Mouse (Mus musculus) intestine, postnatal 0 days (tissue): ENCODE measurements around the gene Sdhc. TPM values are rescaled to one million over a fixed set of nuclear protein-coding genes. Genes with fewer than 3 reads are reported as not detected.
A peak's percentile ranks its signal among the peaks of the same experiment; 100 is the strongest.

ENCODE experiments used
- ATAC-seq: fragments of 200-750 bp; cut with Nextera tagmentation; 2 replicates; pipeline ENCODE4 v1.8.0; 2017; ENCODE audit warnings: mild to moderate bottlenecking, moderate TSS enrichment, moderate library complexity
- H3K27ac ChIP-seq: fragments of 300-500 bp; sonication (generic); 2 replicates; pipeline ENCODE4 v1.5.1; 2014; ENCODE audit warnings: mild to moderate bottlenecking, low read depth, low read length, moderate library complexity
- H3K27me3 ChIP-seq: fragments of 300-500 bp; sonication (generic); replicated peaks from 2 replicates; pipeline ENCODE4 v1.6.1; 2014; ENCODE audit warnings: low read length, mixed read lengths; ENCODE audit not compliant: control insufficient read depth, insufficient read depth
- H3K36me3 ChIP-seq: fragments of 300-500 bp; sonication (generic); 2 replicates; pipeline ENCODE4 v1.6.1; 2014; ENCODE audit warnings: mild to moderate bottlenecking, moderate library complexity; ENCODE audit not compliant: control insufficient read depth, insufficient read depth
- H3K4me1 ChIP-seq: fragments of 300-500 bp; sonication (generic); replicated peaks from 2 replicates; pipeline ENCODE4 v1.6.1; 2014; ENCODE audit warnings: antibody characterized with exemption, low read length, mixed read lengths; ENCODE audit not compliant: control insufficient read depth, insufficient read depth
- H3K4me2 ChIP-seq: fragments of 300-500 bp; sonication (generic); replicated peaks from 2 replicates; pipeline ENCODE4 v1.6.1; 2014; ENCODE audit warnings: low read depth, mild to moderate bottlenecking, moderate library complexity
- H3K4me3 ChIP-seq: fragments of 300-500 bp; sonication (generic); 2 replicates; pipeline ENCODE4 v1.5.1; 2014; ENCODE audit warnings: low read depth, low read length
- H3K9ac ChIP-seq: fragments of 300-500 bp; sonication (generic); 2 replicates; pipeline ENCODE4 v1.6.1; 2014; ENCODE audit warnings: mild to moderate bottlenecking, low read depth, low read length
- H3K9me3 ChIP-seq: fragments of 300-500 bp; sonication (generic); 2 replicates; pipeline ENCODE4 v1.6.1; 2016; ENCODE audit warnings: mixed run types; ENCODE audit not compliant: control insufficient read depth
- CTCF ChIP-seq: sonication (generic); IDR thresholded peaks from 2 replicates; pipeline ENCODE4 v1.5.1; 2016; ENCODE audit warnings: low read depth, mild to moderate bottlenecking, control low read depth, antibody characterized with exemption, moderate library complexity
- WGBS: fragments of 180-500 bp; shearing (Covaris S2); extraction: QIAGEN DNeasy Blood & Tissue Kit; methylation state at CpG from one replicate; pipeline ENCODE4 v1.1.7; 2014; 5-methylcytosine and 5-hydroxymethylcytosine counted together
- polyA plus RNA-seq: library from polyadenylated mRNA; unstranded; fragments of >200 nt; fragmentation: Nextera tagmentation; extraction: Ambion mirVana; gene quantifications from 2 replicates; pipeline ENCODE4 v1.2.1, GENCODE M21; 2015

Sdhc gene
- polyA plus RNA-seq, 1 experiment from 2014 or later, result 453 TPM

- peaks cover 77% of the 10 kb centered on the region for H3K36me3 ChIP-seq
- 100% methylated on average over 2 of the region's 2 CpGs for WGBS
- H3K9me3 ChIP-seq, result no peaks in the 10 kb centered on the region
- no peak overlapping the region for H3K4me2 ChIP-seq
- H3K4me1 ChIP-seq, result no peaks in the 10 kb centered on the region
- ATAC-seq, result no peak
- H3K4me3 ChIP-seq, result no peak overlapping the region
- TF ChIP-seq CTCF, result no peak
- H3K27ac ChIP-seq, result no peak overlapping the region
- H3K9ac ChIP-seq, result no peak overlapping the region
- no peaks in the 10 kb centered on the region for H3K27me3 ChIP-seq
Observed at GRCm38 (mm10) chr1:171135600-171135999, 14.8 kb downstream of the Sdhc start.

DNA sequence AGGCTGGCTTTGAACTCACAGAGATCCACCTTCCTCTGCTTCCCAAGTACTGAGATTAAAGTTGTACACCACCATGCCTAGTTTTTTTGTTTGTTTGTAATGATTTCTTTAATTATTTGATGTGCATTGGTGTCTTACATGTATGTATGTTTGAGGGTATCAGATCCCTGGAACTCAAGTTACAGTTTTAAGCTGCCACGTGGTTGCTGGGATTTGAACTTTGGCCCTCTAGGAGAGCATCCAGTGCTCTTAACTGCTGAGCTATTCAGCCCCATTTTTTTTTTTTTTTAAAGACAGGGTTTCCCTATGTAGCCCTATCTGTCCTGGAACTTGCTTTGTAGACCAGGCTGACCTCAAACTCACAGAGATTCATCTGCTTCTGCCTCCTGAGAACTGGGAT lies 19.4 kb downstream of the Sdhc start:
- Histone ChIP-seq H3K36me3 (peaks cover 73% of the 10 kb centered on the region), H3K4me3 (no peak overlapping the region), H3K27me3 (no peaks in the 10 kb centered on the region), H3K9ac (no peak overlapping the region), H3K4me1 (no peaks in the 10 kb centered on the region), H3K9me3 (no peaks in the 10 kb centered on the region), H3K27ac (no peak overlapping the region), H3K4me2 (no peak overlapping the region)
- no peak for ATAC-seq
- WGBS, result 37% methylated on average over 1 of the region's 1 CpGs
- TF ChIP-seq CTCF, result no peak

- no peaks in the 10 kb centered on the region for H3K4me1 ChIP-seq
- peak; percentile 39 for TF ChIP-seq CTCF
- no peaks in the 10 kb centered on the region for H3K27me3 ChIP-seq
- no peaks in the 10 kb centered on the region for H3K9me3 ChIP-seq
- H3K4me3 ChIP-seq, result no peak overlapping the region
- H3K4me2 ChIP-seq, result no peak overlapping the region
- WGBS, result 63% methylated on average over 7 of the region's 7 CpGs
- H3K9ac ChIP-seq, result no peak overlapping the region
- H3K36me3 ChIP-seq, result peaks cover 56% of the 10 kb centered on the region
- no peak overlapping the region for H3K27ac ChIP-seq
- no peak for ATAC-seq
Observed at GRCm38 (mm10) chr1:171129251-171129650, 21.2 kb downstream of the Sdhc start.

DNA sequence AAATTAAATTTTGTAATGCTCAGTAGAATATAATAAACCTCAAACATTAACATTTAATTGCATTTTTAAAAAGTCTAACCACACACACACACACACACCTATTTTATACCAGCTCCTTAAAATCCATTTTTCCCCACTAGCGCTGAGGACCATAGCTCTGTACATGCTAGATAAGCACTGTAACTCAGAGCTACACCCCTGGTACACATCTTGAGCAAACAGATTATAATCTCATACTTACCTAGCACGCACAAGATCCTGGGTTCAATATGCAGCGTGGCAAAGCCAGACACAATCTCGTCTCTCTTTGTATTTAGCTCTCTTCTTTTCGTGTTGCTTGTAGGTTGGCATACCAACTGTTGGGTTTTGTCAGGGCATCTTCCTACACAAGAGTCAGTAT lies 26.0 kb downstream of the Sdhc start:
- Histone ChIP-seq H3K4me3 (no peak overlapping the region), H3K27me3 (no peaks in the 10 kb centered on the region), H3K27ac (no peak overlapping the region), H3K4me1 (no peaks in the 10 kb centered on the region), H3K9me3 (no peaks in the 10 kb centered on the region), H3K36me3 (peaks cover 20% of the 10 kb centered on the region), H3K9ac (no peak overlapping the region), H3K4me2 (no peak overlapping the region)
- no peak for ATAC-seq
- 64% methylated on average over 5 of the region's 5 CpGs for WGBS
- TF ChIP-seq CTCF, result no peak

GRCm38 (mm10) chr1:171122932-171123331 lies 27.5 kb downstream of the Sdhc start:
- Histone ChIP-seq H3K27me3 (no peaks in the 10 kb centered on the region), H3K27ac (no peak overlapping the region), H3K9me3 (no peaks in the 10 kb centered on the region), H3K4me3 (no peak overlapping the region), H3K9ac (no peak overlapping the region), H3K4me2 (peak overlapping the region; percentile 40), H3K36me3 (peaks cover 7% of the 10 kb centered on the region; the same call in 1 of the 2 replicates), H3K4me1 (no peaks in the 10 kb centered on the region)
- WGBS, result 21% methylated on average over 7 of the region's 7 CpGs
- peak; percentile 60 for ATAC-seq
- no peak for TF ChIP-seq CTCF

DNA sequence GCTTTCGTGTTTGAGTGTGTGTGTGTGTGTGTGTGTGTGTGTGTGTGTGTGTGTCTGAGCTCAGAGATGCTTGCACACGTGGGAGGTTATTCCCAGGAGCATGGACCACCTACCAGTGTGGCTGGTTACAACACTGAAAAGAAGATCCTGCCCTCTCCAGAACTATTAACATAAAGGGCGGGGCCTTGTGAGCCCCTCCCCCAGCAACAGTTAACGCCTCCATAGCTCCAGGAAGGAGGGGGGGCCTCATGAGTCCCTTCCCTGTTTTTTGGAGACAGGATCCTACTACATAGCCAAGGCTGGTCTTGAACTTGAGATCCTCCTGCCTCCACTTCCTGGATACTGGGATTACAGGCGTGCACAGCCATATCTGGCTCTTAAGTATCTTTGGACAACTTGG lies 28.6 kb downstream of the Sdhc start:
- H3K9ac ChIP-seq, result no peak overlapping the region
- WGBS, result 58% methylated on average over 5 of the region's 5 CpGs
- TF ChIP-seq CTCF, result no peak
- no peak overlapping the region for H3K4me2 ChIP-seq
- no peaks in the 10 kb centered on the region for H3K9me3 ChIP-seq
- ATAC-seq, result no peak
- H3K4me1 ChIP-seq, result no peaks in the 10 kb centered on the region
- H3K27ac ChIP-seq, result no peak overlapping the region
- no peaks in the 10 kb centered on the region for H3K36me3 ChIP-seq
- H3K27me3 ChIP-seq, result no peaks in the 10 kb centered on the region
- no peak overlapping the region for H3K4me3 ChIP-seq

- Histone ChIP-seq H3K4me1 (no peaks in the 10 kb centered on the region), H3K9me3 (no peaks in the 10 kb centered on the region), H3K36me3 (no peaks in the 10 kb centered on the region), H3K27ac (no peak overlapping the region), H3K4me2 (no peak overlapping the region), H3K27me3 (no peaks in the 10 kb centered on the region), H3K9ac (no peak overlapping the region), H3K4me3 (no peak overlapping the region)
- TF ChIP-seq CTCF, result no peak
- WGBS, result 54% methylated on average over 3 of the region's 3 CpGs
- ATAC-seq, result no peak
Observed at GRCm38 (mm10) chr1:171120893-171121292, 29.5 kb downstream of the Sdhc start.
